Mouse (Mus musculus): Measurements from ENCODE around the gene Pea15a.

DNA sequence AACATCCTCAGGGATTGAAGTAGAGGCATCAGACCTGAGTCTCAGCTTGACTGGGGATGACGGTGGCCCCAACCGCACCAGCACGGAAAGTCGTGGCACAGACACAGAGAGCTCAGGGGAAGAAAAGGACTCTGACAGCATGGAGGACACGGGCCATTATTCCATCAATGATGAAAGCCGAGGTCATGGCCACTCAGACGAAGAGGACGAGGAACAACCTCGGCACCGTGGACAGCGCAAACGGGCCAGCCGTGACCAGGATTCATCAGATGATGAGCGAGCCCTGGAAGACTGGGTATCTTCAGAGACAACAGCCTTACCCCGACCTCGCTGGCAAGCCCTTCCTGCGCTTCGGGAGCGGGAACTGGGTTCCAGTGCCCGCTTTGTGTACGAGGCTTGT is 34.2 kb downstream of the Pea15a start:
- TF ChIP-seq CTCF (IDR thresholded peaks at IDR 0.05; ENCODE audit: control insufficient read depth, insufficient read depth, insufficient read length) (no peak), MAX (IDR thresholded peaks at IDR 0.05) (no peak), MYOD1 (IDR thresholded peaks at IDR 0.05; ENCODE audit: control insufficient read depth, insufficient read length, low read depth) (no peak), USF1 (IDR thresholded peaks at IDR 0.05; ENCODE audit: low read depth) (no peak), CEBPB (IDR thresholded peaks at IDR 0.05; ENCODE audit: low read depth) (no peak), MYOG (IDR thresholded peaks at IDR 0.05; ENCODE audit: control insufficient read depth, extremely low read depth, insufficient read length) (no peak), FOSL1 (IDR thresholded peaks at IDR 0.05; ENCODE audit: insufficient read depth, low read length, poor library complexity, severe bottlenecking) (no peak)

All from C2C12 (cell line).